Mouse (Mus musculus) limb, embryonic 13.5 days (tissue): ENCODE measurements around the gene Bahd1. TPM values are rescaled to one million over a fixed set of nuclear protein-coding genes. Genes with fewer than 3 reads are reported as not detected.

Source experiments
- ATAC-seq: fragments of 200-750 bp; cut with Nextera tagmentation; 2 replicates; pipeline ENCODE4 v1.8.0; 2017; ENCODE audit warnings: low read depth, moderate number of reproducible peaks, moderate TSS enrichment; ENCODE audit not compliant: low FRiP score
- H3K27ac ChIP-seq: fragments of 300-500 bp; sonication (generic); 2 replicates; pipeline ENCODE4 v1.5.1; 2015; ENCODE audit warnings: inconsistent platforms, mild to moderate bottlenecking, moderate library complexity
- H3K27me3 ChIP-seq: fragments of 300-500 bp; sonication (generic); 2 replicates; pipeline ENCODE4 v1.6.1; 2015; ENCODE audit warnings: mild to moderate bottlenecking, inconsistent platforms
- H3K36me3 ChIP-seq: fragments of 300-500 bp; sonication (generic); 2 replicates; pipeline ENCODE4 v1.6.1; 2015; ENCODE audit warnings: inconsistent platforms, mild to moderate bottlenecking, moderate library complexity
- H3K4me1 ChIP-seq: fragments of 300-500 bp; sonication (generic); 2 replicates; pipeline ENCODE4 v1.6.1; 2015; ENCODE audit warnings: inconsistent platforms
- H3K4me2 ChIP-seq: fragments of 300-500 bp; sonication (generic); replicated peaks from 2 replicates; pipeline ENCODE4 v1.6.1; 2015; ENCODE audit warnings: inconsistent platforms, mild to moderate bottlenecking, moderate library complexity
- H3K4me3 ChIP-seq: fragments of 300-500 bp; sonication (generic); 2 replicates; pipeline ENCODE4 v1.5.1; 2015; ENCODE audit warnings: moderate library complexity, mild to moderate bottlenecking, inconsistent platforms
- H3K9ac ChIP-seq: fragments of 300-500 bp; sonication (generic); 2 replicates; pipeline ENCODE4 v1.6.1; 2015; ENCODE audit warnings: mild to moderate bottlenecking, inconsistent platforms
- H3K9me3 ChIP-seq: fragments of 300-500 bp; sonication (generic); 2 replicates; pipeline ENCODE4 v1.6.1; 2016; ENCODE audit warnings: inconsistent platforms
- WGBS: fragments of 180-500 bp; shearing (Covaris S2); methylation state at CpG from one replicate; pipeline ENCODE4 v1.1.7; 2015; 5-methylcytosine and 5-hydroxymethylcytosine counted together
- polyA plus RNA-seq: library from polyadenylated mRNA; unstranded; fragments of >200 nt; fragmentation: Nextera tagmentation; extraction: Ambion mirVana; gene quantifications from 2 replicates; pipeline ENCODE4 v1.2.1, GENCODE M21; 2015

Bahd1 gene
- polyA plus RNA-seq, 1 experiment from 2014 or later = 3.8 TPM

DNA sequence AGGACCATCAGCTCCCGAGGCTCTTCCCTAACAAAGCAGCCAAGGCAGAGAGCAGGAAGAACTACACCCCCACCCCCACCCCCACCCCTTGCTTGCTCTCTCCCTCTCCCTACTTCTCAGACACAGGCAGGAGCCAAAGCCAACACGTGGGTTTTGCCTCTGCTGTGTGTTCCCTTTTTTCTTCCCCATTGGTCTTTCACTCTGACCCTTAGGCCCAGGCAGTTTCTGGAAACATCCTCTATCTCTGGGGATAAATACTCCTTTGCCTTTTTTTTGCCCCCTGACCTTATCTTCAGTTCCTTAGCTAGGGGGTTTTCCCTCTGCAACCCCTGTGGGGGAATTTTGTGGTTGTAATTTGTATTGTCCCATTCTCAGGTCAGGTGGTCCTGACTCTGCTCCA lies 59.5 kb downstream of the Bahd1 start:
- ATAC-seq = no peak
- 38% methylated on average over 2 of the region's 2 CpGs for WGBS
- no peak overlapping the region for H3K4me2 ChIP-seq
- no peaks in the 10 kb centered on the region for H3K36me3 ChIP-seq
- no peaks in the 10 kb centered on the region for H3K27me3 ChIP-seq
- no peak overlapping the region for H3K4me3 ChIP-seq
- no peak overlapping the region for H3K27ac ChIP-seq
- no peaks in the 10 kb centered on the region for H3K4me1 ChIP-seq
- no peaks in the 10 kb centered on the region for H3K9me3 ChIP-seq
- no peak overlapping the region for H3K9ac ChIP-seq

DNA sequence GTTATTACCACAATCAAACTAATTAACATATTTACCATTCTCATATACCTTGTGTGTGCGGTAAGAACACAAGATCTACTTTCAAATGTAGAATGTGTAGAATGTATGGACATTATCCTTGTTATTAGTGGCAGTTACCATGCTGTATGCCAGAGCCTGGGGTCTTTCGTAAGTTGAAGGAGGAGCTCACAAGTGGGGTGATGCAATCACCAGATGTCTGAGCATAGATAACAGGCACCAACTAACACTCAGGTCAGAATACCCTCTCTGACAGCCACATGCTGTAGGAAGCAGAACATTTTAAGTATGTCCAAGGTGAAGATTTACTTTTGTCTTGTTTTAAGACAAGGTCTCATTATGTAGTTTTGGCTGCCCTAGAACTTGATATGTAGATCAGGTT lies 60.2 kb downstream of the Bahd1 start:
- H3K27me3 ChIP-seq = no peaks in the 10 kb centered on the region
- no peak overlapping the region for H3K9ac ChIP-seq
- no peak overlapping the region for H3K4me3 ChIP-seq
- H3K36me3 ChIP-seq = no peaks in the 10 kb centered on the region
- H3K4me1 ChIP-seq = no peaks in the 10 kb centered on the region
- H3K9me3 ChIP-seq = no peaks in the 10 kb centered on the region
- WGBS = 97% methylated on average over 2 of the region's 2 CpGs
- H3K4me2 ChIP-seq = no peak overlapping the region
- ATAC-seq = no peak
- H3K27ac ChIP-seq = no peak overlapping the region

DNA sequence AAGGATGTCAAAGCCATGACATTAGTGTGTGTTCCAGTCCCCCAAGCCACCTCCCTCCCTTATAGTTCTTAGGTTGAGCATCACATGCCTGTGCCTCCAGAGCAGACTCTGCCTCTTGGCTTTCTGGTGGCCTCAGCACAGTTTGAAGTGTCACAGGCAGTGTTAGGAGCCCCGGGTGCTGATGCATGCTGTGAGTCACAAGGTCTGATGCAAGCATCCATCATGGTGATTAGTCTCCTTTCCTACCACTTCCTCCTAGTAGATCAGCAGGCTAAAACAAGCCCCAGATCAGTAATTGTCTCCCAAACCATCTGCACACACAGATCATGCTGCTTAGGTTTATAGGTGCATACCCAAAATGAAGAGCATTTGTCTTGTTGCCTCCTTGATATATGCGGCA lies 61.4 kb downstream of the Bahd1 start:
- no peak for ATAC-seq
- H3K9me3 ChIP-seq = no peaks in the 10 kb centered on the region
- H3K4me2 ChIP-seq = no peak overlapping the region
- no peaks in the 10 kb centered on the region for H3K36me3 ChIP-seq
- H3K4me3 ChIP-seq = no peak overlapping the region
- WGBS = 45% methylated on average over 2 of the region's 2 CpGs
- H3K27me3 ChIP-seq = no peaks in the 10 kb centered on the region
- H3K4me1 ChIP-seq = no peaks in the 10 kb centered on the region
- H3K9ac ChIP-seq = no peak overlapping the region
- H3K27ac ChIP-seq = no peak overlapping the region

DNA sequence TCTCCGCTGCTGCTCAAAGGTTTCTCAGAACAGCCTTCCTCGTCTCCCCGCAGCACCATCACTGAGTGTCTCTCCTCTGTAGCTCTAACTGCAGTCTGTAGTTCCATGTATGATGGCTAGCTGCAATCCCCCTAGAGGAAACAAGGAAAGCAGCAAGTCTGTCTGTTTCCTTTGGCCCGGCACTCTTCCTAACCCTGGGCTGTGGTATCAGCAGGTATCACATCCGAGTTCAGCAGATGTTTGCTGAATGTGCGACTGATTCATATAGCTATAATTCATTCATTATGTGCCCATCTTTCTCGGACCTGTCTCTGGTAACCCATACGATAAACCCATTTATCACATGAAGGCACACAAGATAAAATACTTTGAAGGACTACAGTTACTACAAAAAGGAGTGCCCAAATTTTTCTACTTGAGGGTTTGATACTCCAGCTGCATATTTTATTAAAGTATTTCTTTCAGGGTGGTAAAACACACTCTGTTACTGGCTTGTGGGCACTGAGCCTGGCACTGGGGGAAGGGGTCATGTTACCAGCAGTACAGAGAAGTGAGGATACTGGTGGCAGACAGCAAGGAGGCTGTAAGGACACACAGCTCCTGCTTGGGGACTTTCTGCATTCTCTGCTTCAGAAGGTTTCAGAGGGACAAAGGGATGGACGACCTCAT lies 63.0 kb downstream of the Bahd1 start:
- Histone ChIP-seq H3K36me3 (no peaks in the 10 kb centered on the region), H3K4me3 (no peak overlapping the region), H3K4me1 (no peaks in the 10 kb centered on the region), H3K9me3 (no peaks in the 10 kb centered on the region), H3K4me2 (no peak overlapping the region), H3K27me3 (no peaks in the 10 kb centered on the region), H3K27ac (no peak overlapping the region), H3K9ac (no peak overlapping the region)
- no peak for ATAC-seq
- WGBS = 54% methylated on average over 9 of the region's 9 CpGs

DNA sequence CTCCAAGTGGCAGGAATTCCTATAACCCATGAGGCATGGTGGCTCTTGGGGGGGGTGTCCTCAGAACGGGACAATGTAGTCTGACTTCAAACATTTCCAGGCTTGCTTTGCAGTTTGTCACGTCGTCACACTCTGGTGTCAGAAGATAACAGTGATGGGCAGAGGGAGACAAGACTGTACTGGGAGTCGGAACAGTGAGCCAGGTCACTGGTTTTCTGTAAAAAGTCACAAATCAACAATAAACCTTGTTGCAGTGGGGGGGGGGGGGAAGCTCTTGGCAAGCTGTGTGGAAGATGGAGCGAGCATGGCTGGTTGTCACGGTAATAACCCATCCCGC lies 63.5 kb downstream of the Bahd1 start:
- H3K4me1 ChIP-seq = no peaks in the 10 kb centered on the region
- no peak overlapping the region for H3K4me2 ChIP-seq
- 65% methylated on average over 7 of the region's 7 CpGs for WGBS
- no peaks in the 10 kb centered on the region for H3K27me3 ChIP-seq
- H3K9ac ChIP-seq = no peak overlapping the region
- no peaks in the 10 kb centered on the region for H3K9me3 ChIP-seq
- H3K4me3 ChIP-seq = no peak overlapping the region
- H3K27ac ChIP-seq = no peak overlapping the region
- ATAC-seq = no peak
- no peaks in the 10 kb centered on the region for H3K36me3 ChIP-seq

DNA sequence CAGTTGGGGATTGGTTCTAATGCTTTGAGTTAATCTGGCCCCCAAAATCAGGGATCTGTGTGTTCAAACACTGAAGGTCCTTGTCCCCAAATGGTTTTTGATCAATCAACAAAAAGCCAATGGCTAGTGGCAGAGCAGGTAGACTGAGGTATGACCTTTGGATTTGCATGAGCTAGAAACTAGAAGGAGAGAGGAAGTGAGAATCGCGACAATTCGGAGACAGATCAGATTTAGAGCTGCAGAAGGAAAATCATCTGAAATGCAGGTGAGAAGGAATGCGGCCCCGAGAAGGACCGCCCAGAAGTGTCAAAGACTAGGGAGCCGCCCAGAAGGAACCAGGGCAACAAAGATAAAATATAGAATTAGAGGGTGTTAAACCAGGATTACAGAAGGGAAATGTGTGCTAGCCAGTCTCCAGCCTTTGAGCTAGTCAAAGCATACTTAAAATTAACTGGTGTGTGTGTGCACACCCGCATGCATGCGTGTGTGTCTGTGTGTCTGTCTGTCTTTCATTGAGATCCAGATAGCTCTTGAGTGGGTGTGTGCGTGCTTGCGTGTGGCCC lies 69.5 kb downstream of the Bahd1 start:
- no peak overlapping the region for H3K9ac ChIP-seq
- peaks cover 27% of the 10 kb centered on the region for H3K27me3 ChIP-seq
- H3K4me3 ChIP-seq = no peak overlapping the region
- H3K36me3 ChIP-seq = no peaks in the 10 kb centered on the region
- 81% methylated on average over 11 of the region's 11 CpGs for WGBS
- no peaks in the 10 kb centered on the region for H3K9me3 ChIP-seq
- 0 out of 2 replicates have a peak, but pooled peaks cover 3% of the 10 kb centered on the region for H3K4me1 ChIP-seq
- H3K27ac ChIP-seq = no peak overlapping the region
- no peak for ATAC-seq
- H3K4me2 ChIP-seq = no peak overlapping the region

DNA sequence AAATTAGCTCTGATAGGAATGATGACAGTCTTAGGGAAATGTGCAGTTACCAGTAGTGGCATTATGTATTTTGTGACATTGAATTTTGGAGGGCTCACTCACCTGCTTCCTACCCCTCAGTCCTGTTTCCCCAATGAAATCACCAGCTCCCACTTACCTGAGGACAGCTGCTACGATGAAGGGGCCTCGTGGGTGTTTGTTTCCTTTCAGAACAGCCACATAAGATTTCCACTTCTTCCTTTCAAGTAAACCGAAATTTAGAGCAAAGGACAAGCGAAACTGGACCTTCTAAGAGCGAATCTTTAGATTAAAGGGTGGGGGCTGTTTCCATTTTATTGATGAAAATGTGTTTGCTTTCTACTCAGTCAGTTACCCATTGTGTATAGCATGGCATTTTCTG lies 71.9 kb downstream of the Bahd1 start:
- no peaks in the 10 kb centered on the region for H3K9me3 ChIP-seq

DNA sequence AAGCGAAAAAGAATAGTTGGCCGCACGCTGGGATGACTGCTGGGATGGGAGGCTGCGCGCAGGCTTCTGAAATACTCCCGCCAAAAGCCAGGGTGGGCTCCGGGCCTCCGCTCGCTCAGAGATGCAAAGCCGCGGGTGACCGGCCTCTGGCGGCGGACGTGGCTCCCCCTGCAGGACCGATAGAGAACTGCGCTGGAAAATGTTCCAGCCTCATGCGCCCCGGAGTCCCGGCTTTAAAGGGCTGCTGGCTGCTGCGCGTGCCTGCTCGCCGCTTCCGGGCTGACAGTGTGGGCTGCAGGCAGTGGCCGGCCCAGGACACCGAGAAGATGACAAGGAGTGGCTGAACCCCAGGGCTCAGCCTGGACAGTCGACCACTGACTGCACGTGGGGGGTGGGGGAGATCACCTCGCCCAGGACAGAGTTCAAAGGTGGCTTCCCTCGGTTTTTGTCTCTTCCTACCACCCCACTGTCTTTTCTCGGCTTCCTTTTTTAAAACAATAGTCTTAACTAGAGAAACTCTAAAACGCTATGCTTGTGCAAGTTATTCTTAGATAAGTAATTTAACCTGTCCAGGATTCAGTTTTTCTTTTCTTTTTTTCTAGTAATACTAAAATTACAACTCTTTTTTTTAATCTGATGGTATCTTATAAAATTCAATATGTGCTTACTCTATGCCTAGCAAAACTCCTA lies 72.7 kb downstream of the Bahd1 start:
- Histone ChIP-seq H3K4me1 (peaks cover 15% of the 10 kb centered on the region), H3K9me3 (no peaks in the 10 kb centered on the region), H3K27me3 (peaks cover 56% of the 10 kb centered on the region), H3K4me2 (peak overlapping the region; percentile 68), H3K4me3 (peak overlapping the region; percentile 42), H3K9ac (peak overlapping the region; percentile 55; the same call in 1 of the 2 replicates), H3K36me3 (no peaks in the 10 kb centered on the region), H3K27ac (no peak overlapping the region)
- ATAC-seq = peak; percentile 49; the same call in 1 of the 2 replicates
- 2% methylated on average over 33 of the region's 33 CpGs for WGBS

More for the DNA sequence above, 71.9 kb downstream of the Bahd1 start:
- Histone ChIP-seq H3K4me2 (no peak overlapping the region; the same call in 1 of the 2 replicates), H3K4me3 (no peak overlapping the region), H3K9ac (no peak overlapping the region), H3K4me1 (peaks cover 15% of the 10 kb centered on the region), H3K36me3 (no peaks in the 10 kb centered on the region), H3K27ac (no peak overlapping the region), H3K27me3 (peaks cover 48% of the 10 kb centered on the region)
- ATAC-seq = no peak
- WGBS = 79% methylated on average over 5 of the region's 5 CpGs

Other genes starting within 250 kb of the Bahd1 start
- 1.8 and 3.3 TPM in 2 replicates for gene Pak6, start 237.1 kb upstream of the Bahd1 start, polyA plus RNA-seq
- 0.05 TPM in 1 of 2 replicates, not detected in the other for gene Ankrd63, start 196.4 kb upstream of the Bahd1 start, polyA plus RNA-seq
- gene Plcb2, start 171.9 kb upstream of the Bahd1 start, polyA plus RNA-seq = 0.28 and 0.46 TPM in 2 replicates
- 19.4 and 21.1 TPM in 2 replicates for gene Inafm2, start 154.6 kb upstream of the Bahd1 start, polyA plus RNA-seq
- gene Ccdc9b, start 137.7 kb upstream of the Bahd1 start, polyA plus RNA-seq = 0.78 and 0.85 TPM in 2 replicates
- not detected in 2 replicates for gene Phgr1, start 127.6 kb upstream of the Bahd1 start, polyA plus RNA-seq
- 0.13 and 0.22 TPM in 2 replicates for gene Disp2, start 120.7 kb upstream of the Bahd1 start, polyA plus RNA-seq
- 106 and 107 TPM in 2 replicates for gene Knstrn, start 86.4 kb upstream of the Bahd1 start, polyA plus RNA-seq
- 82.6 and 95.3 TPM in 2 replicates for gene Ivd, start 38.4 kb upstream of the Bahd1 start, polyA plus RNA-seq
- 51.2 and 51.9 TPM in 2 replicates for gene Chst14, start 26.1 kb downstream of the Bahd1 start, polyA plus RNA-seq
- gene Ccdc32, start 129.0 kb downstream of the Bahd1 start, polyA plus RNA-seq = 22.8 and 23.1 TPM in 2 replicates
- gene Rpusd2, start 134.4 kb downstream of the Bahd1 start, polyA plus RNA-seq = 4.5 and 4.8 TPM in 2 replicates
- gene Knl1, start 146.7 kb downstream of the Bahd1 start, polyA plus RNA-seq = 54.7 and 56.3 TPM in 2 replicates
- 47.1 and 47.9 TPM in 2 replicates for gene Rad51, start 212.4 kb downstream of the Bahd1 start, polyA plus RNA-seq